Mouse (Mus musculus) heart, adult 8-10 months (tissue): ENCODE measurements around the gene Tpx2. TPM values are rescaled to one million over a fixed set of nuclear protein-coding genes. Genes with fewer than 3 reads are reported as not detected.

Experiments
- DNase-seq: peaks from one replicate; pipeline ENCODE4 v3.0.0; 2022; ENCODE audit warnings: low spot score
- total RNA-seq, 4 experiments: library from RNA; stranded (reverse); gene quantifications; 2 replicates each; pipeline ENCODE4 v1.2.4; 2022

Gene Tpx2
- total RNA-seq, 4 experiments from 2014 or later = 0.65 to 1.4 (median 0.91) TPM

GRCm38 (mm10) chr2:152914310-152915120 lies 66.8 kb downstream of the Tpx2 start:
- peak; percentile 90 for DNase-seq

DNA sequence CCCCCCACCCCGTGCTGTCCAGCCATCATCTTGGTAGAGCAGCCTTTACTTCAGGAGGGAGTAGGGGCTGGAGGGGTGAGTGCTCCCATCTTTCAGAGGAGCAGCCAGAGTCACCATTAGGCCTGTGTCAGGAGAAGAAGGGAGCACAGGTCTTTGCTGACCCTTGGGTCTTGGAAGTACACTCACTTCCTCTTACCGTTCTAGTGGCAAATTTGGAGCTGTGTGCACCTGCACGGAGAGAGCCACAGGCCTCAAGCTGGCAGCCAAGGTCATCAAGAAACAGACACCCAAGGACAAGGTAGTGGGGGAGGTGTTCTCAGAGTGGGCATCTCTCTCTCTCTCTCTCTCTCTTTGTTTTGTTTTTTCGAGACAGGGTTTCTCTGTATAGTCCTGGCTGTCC lies 67.7 kb downstream of the Tpx2 start:
- no peak for DNase-seq

- DNase-seq = no peak
Observed at GRCm38 (mm10) chr2:152916111-152916510, 68.3 kb downstream of the Tpx2 start.

DNA sequence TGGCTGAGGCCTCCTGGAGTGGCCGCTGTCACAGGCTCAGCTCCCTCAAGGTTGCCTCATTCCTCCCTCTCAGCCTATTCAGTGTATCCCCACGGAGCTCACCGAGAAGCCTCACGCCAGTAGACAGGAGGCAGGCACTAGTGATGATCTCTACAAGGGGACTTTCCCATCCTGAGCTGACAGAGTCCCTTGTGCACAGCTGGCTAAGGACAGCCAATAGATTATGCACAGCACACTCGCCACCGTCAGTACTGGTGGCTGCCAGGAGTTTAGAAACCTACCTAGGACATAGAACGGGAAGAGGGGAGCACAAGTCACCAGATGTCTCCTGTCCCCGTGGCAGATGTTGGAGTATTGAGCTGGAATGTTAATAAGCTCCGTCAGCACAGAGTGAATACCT lies 69.9 kb downstream of the Tpx2 start:
- no peak for DNase-seq

DNA sequence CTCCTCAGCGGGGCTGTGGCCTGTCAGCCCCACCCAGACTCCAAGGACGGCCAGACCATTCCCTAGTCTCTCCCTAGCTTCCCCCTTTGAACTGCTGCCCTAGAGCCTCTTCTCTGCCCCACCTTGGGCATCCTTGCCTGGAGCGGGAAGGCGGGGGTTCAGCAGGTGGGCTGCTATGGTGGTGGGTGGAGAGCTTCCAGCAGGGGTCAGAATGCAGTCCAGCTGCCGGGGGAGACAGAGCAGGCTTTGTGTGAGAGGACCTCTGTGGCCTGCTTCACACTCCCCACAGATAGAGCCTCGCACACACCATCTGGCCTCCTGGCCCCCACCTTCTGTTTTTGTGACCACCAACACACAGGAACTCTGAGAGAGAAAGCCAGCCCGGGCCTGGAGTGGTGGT lies 74.6 kb downstream of the Tpx2 start:
- DNase-seq = no peak

DNA sequence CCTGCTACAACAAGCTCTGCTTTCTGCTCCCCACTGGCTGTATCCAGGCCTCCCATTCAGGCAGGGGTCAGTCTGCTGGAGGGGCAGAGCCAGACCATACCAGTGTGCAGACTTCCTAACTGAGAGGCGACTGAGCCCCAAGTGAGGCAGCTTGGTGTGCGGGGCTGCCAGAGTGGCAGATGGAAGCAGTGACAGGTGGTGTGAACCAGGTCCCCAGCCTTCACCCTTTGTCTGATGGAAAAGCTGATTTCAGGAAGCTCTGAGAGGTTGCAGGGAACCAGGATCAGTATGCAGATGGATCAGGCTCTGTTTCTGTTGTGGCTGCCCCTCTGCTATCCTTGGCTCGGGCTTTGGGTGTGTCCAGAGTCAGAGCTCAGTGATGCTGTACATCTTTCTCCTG lies 75.9 kb downstream of the Tpx2 start:
- no peak for DNase-seq

DNA sequence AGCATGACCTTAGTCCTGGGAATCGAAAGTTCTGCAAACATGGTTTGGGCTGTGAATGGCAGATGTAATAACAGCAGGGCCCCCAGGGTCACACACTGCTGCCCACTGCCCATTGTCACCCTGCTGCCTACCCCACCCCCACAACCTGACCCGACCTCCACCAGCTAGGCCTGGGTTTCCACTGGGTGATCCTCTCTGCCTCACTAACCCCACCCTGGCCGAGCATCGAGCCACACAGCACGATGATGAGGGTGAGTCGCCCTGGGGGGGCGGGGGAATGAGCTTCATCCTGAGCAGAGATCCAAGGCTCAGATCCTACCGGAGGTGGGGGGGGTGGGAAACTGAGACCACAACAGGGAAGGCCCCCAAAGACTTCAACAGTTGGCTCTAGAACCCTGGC lies 76.4 kb downstream of the Tpx2 start:
- no peak for DNase-seq

- no peak for DNase-seq
Observed at GRCm38 (mm10) chr2:152924543-152924942, 76.8 kb downstream of the Tpx2 start.

DNA sequence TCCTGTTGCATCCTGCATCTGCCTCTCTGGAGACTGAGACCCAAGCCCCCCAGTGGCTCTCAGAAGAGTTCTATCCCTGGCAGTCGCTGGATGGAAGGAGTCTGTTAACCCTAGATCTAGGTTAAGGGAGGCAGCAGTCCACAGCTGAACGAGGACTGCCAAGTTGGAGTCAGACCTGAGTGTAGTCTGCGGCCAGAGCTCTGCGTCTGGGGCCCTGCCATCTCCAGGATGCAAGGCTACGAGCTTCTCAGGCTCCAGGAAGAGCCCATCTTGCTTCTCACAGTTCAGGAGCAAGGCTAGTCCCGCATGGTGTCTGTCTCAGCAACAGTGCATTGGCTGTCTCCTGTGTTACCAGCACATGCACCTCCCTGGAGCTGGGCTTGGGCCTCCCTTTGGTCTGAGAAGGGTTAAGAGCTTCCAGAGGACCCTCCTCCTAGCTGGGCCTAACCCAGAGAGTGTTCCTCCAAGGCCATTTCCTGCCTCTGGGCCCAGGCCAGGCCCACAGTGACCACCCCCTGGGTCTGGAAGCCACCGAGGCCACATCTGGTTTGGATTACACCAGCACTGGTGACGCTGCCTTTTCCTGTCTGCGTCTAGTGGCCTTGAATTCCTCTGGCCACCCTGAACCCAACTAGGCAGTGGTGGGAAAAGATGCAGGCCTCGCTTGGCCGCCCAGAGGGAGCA lies 77.6 kb downstream of the Tpx2 start:
- peak; percentile 87 for DNase-seq

- no peak for DNase-seq
Observed at GRCm38 (mm10) chr2:152926896-152927295, 79.1 kb downstream of the Tpx2 start.

GRCm38 (mm10) chr2:152927371-152927770 lies 79.6 kb downstream of the Tpx2 start:
- peak; percentile 13 for DNase-seq

DNA sequence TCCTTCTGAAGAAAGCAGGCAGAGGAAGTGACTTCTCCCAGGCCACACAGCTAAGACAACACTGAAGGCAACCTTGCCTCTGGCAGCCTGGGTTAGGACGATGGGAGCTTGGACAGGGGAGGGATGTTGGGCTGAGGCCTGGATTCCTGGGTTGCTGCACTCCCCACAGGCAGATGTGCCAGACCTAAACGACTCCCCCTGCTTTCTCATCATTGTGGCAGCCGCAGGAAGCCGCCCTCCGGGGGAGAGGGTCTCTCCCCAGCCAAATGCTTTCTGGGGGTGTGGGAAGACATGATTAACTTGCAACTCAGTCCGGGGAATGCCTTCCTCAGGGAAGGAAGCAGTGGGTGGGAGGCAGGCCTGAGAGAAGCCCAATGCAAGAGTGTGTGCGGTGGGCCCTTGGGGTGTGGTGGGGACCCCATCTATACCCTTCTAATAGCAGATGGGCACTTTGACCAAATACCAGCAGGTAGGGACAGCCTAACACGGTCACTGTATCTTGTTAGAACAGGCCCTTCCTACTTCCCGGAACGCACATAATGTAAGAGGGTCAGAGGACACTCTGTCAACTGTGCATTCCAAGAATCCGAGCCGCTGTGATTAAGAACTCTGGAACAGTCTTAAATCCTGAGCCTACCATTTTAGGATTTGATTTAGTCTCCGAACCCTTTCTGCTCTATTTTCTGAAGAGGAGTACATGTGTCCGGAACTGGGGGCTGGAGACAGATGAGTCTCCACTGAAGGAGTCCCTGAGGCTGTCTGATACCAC lies 80.6 kb downstream of the Tpx2 start:
- DNase-seq = peak; percentile 29

GRCm38 (mm10) chr2:152928988-152929370 lies 81.2 kb downstream of the Tpx2 start:
- no peak for DNase-seq

- DNase-seq = peak; percentile 80
Observed at GRCm38 (mm10) chr2:152930276-152930675, 82.5 kb downstream of the Tpx2 start.

DNA sequence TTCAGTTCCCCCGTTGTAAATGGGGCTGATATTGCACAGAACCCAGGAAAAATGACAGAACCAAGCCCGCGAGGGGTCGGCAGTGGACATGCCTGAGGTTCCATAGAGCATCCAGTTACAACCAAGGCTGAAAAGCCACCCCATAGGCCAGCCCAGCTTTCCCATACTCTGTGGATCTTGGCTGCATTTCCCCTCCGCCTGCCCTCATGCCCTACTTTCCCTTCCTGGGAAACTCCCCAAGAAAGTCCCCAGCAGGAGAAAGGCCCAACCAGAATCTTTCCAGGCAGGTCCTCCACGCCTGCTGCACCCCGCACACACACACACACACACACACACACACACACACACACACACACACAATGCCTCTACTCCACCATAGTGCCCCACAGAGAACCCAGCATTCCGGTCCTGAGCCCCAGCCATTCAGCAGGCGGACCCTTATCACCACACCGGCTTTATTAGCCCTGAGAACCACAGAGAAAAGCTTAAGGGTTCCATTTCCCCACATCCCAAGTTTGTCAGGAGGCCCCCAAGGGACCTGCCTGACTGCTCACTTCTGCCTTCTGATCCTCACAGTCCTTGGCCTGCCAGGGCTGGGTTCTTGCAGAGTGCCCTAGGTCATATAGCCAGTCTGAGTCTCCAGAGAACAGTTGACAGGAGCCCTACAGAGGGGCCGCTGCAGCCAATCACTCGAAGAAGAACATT lies 83.8 kb downstream of the Tpx2 start:
- DNase-seq = peak; percentile 27

GRCm38 (mm10) chr2:152933048-152933447 lies 85.3 kb downstream of the Tpx2 start, which contains the start of gene Foxs1:
Gene Foxs1 (minus strand): TSS chr2:152933208.
- peak; percentile 71 for DNase-seq

- DNase-seq = peak; percentile 81
Observed at GRCm38 (mm10) chr2:152933614-152934013, 85.8 kb downstream of the Tpx2 start.

DNA sequence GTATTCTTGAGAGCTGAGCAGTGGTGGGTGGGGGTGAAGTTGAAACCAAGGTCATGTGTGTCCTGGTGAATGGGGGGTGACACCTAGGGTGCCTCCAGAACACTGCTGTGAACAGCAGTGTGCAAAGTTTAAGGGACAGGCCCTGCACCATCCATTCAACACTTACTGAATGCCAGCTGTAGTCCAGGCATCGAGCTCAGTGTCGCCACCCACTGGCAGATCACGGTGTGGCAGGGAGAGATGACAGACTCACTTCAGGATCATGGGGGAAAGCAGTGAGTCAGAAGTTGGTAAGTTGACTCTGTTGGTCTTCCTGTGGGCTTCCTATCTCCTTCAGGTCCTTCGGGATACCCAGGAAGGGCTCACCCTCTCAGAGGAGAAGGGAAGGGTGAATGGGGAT lies 92.1 kb downstream of the Tpx2 start:
- DNase-seq = no peak

DNA sequence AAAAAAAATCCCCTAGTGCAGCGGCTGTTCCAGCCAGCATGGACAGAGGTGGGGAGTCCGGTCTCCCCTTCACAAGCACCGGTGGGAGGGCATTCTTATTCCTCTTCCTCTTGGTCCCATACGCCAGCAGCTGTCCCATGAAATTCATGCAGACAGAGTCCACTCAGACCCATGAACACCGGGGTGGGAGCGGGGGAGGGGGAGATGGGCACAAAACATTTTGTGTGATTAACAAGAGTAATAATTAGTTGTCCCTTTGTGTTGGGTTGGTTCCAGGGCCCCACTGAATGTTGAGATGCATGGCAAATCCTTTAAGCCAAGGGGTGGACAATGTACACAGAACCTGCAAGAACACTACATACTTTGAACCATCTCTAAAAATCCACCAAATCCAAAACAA lies 93.3 kb downstream of the Tpx2 start:
- DNase-seq = no peak

- no peak for DNase-seq
Observed at GRCm38 (mm10) chr2:152941776-152942175, 94.0 kb downstream of the Tpx2 start.

DNA sequence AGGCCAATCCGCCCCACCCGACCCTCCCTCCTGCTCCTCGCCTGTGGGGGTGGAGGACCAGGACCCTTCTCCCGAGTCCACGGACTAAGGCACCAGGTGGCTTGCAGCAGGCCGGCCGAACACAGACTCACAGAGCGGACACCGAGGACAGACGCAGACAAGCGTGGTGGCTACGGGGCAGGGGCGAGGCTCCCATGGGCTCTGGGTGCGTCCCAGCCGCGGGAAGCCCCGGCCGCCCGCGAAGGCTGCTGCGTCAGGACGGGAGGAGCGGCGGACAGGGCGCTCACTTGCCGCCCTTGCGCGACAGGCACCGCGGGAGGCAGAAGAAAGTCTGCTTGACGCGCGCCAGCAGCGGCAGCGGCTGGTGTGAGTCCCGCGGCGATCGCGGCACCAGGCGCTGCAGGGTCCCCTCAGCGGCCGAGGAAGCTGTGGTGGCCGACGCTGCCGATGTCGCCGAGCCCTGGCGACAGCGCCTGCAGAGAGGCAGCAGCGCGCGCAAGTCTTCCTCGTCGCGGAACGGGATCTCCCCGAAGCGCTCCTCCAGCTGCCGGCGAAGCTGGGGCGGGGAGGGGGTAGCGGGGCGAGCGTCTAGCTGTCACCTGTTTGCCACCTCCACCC lies 95.2 kb downstream of the Tpx2 start:
- DNase-seq = no peak
